Mouse (Mus musculus): ENCODE measurements around the gene Cryz. TPM values are rescaled to one million over a fixed set of nuclear protein-coding genes. Genes with fewer than 3 reads are reported as not detected.
A peak's percentile ranks its signal among the peaks of the same experiment; 100 is the strongest.
"Not testable (repeated sequence)": the region's sequence is repeated elsewhere in the genome, so short reads cannot be mapped to it uniquely, and the experiment has no call there.

Cryz gene
- total RNA-seq, 2 experiments from 2014 or later: 15.5 to 21.8 TPM

GRCm38 (mm10) chr3:154615304-154615703, 18.8 kb downstream of the Cryz start:
- no peak for TF ChIP-seq CTCF (IDR thresholded peaks at IDR 0.05)
- Histone ChIP-seq H3K4me3 (no peak overlapping the region), H3K27ac (no peak overlapping the region)
- intact Hi-C loops (cut with DNase I): no loop called here
- DNase-seq (ENCODE audit: extremely low spot score in 1 of 2, low spot score in 2 of 2): no peak

GRCm38 (mm10) chr3:154616106-154616505, 19.6 kb downstream of the Cryz start:
- no peak for DNase-seq (ENCODE audit: extremely low spot score in 1 of 2, low spot score in 2 of 2)
- intact Hi-C loops (cut with DNase I): no loop called here
- H3K27ac ChIP-seq: no peak overlapping the region
- no peak for TF ChIP-seq CTCF (IDR thresholded peaks at IDR 0.05)
- no peak overlapping the region for H3K4me3 ChIP-seq

GRCm38 (mm10) chr3:154628284-154628683, 31.8 kb downstream of the Cryz start:
- DNase-seq (ENCODE audit: extremely low spot score in 1 of 2, low spot score in 2 of 2): no peak

GRCm38 (mm10) chr3:154631281-154631680, 34.8 kb downstream of the Cryz start:
- H3K27ac ChIP-seq; intact Hi-C loops (cut with DNase I); DNase-seq (ENCODE audit: extremely low spot score in 1 of 2, low spot score in 2 of 2); H3K4me3 ChIP-seq: not testable (repeated sequence)

More at GRCm38 (mm10) chr3:154628284-154628683, 31.8 kb downstream of the Cryz start:
- Histone ChIP-seq H3K27ac (no peak overlapping the region), H3K4me3 (no peak overlapping the region)
- no peak for TF ChIP-seq CTCF (IDR thresholded peaks at IDR 0.05)
- intact Hi-C loops (cut with DNase I): no loop called here

GRCm38 (mm10) chr3:154633091-154633490, 36.6 kb downstream of the Cryz start:
- TF ChIP-seq CTCF (IDR thresholded peaks at IDR 0.05): no peak
- DNase-seq (ENCODE audit: extremely low spot score in 1 of 2, low spot score in 2 of 2): no peak
- intact Hi-C loops (cut with DNase I): no loop called here
- Histone ChIP-seq H3K27ac (no peak overlapping the region), H3K4me3 (no peak overlapping the region)

- no peak for DNase-seq (ENCODE audit: extremely low spot score in 1 of 2, low spot score in 2 of 2)
- Histone ChIP-seq H3K4me3 (peak overlapping the region; percentile 54), H3K27ac (peak overlapping the region; percentile 38; the same call in 1 of the 2 replicates)
- intact Hi-C loops (cut with DNase I): loop anchor here (5.0 kb wide), 1 partner anchor 575 kb away; no protein-coding TSS in a partner anchor
- peak; percentile 63 for TF ChIP-seq CTCF (IDR thresholded peaks at IDR 0.05)
Measured at GRCm38 (mm10) chr3:154646638-154647442, 50.3 kb downstream of the Cryz start.

- no peak for DNase-seq (ENCODE audit: extremely low spot score in 1 of 2, low spot score in 2 of 2)
- H3K4me3 ChIP-seq: peak overlapping the region; percentile 54
- intact Hi-C loops (cut with DNase I): loop anchor here (5.0 kb wide), 1 partner anchor 575 kb away; no protein-coding TSS in a partner anchor
- TF ChIP-seq CTCF (IDR thresholded peaks at IDR 0.05): no peak
- no peak overlapping the region for H3K27ac ChIP-seq
Measured at GRCm38 (mm10) chr3:154647443-154647780, 50.9 kb downstream of the Cryz start.

GRCm38 (mm10) chr3:154649411-154650285, 53.1 kb downstream of the Cryz start:
- Histone ChIP-seq H3K4me3 (no peak overlapping the region), H3K27ac (no peak overlapping the region)
- no peak for TF ChIP-seq CTCF (IDR thresholded peaks at IDR 0.05)
- no peak for DNase-seq (ENCODE audit: extremely low spot score in 1 of 2, low spot score in 2 of 2)
- intact Hi-C loops (cut with DNase I): loop anchor here (5.0 kb wide), 3 partner anchors 168 to 1913 kb away; partner anchors contain the start of gene Negr1

- DNase-seq (ENCODE audit: extremely low spot score in 1 of 2, low spot score in 2 of 2): peak in 1 of 2 experiments; percentile 45
- intact Hi-C loops (cut with DNase I): loop anchor here (1.0 to 5.0 kb wide), 3 partner anchors 47 to 1911 kb away; partner anchors contain the start of gene Negr1
- no peak overlapping the region for H3K4me3 ChIP-seq
- peak overlapping the region; percentile 73 for H3K27ac ChIP-seq
- no peak for TF ChIP-seq CTCF (IDR thresholded peaks at IDR 0.05)
Measured at GRCm38 (mm10) chr3:154651192-154651821, 54.8 kb downstream of the Cryz start.

GRCm38 (mm10) chr3:154652581-154653420, 56.3 kb downstream of the Cryz start:
- H3K4me3 ChIP-seq: no peak overlapping the region
- intact Hi-C loops (cut with DNase I): loop anchor here (5.0 kb wide), 2 partner anchors 164 to 1910 kb away; partner anchors contain the start of gene Negr1
- H3K27ac ChIP-seq: no peak overlapping the region; the same call in 1 of the 2 replicates
- peak; percentile 83 to 87 for DNase-seq (ENCODE audit: extremely low spot score in 1 of 2, low spot score in 2 of 2)
- TF ChIP-seq CTCF (IDR thresholded peaks at IDR 0.05): peak; percentile 90

Data from left cerebral cortex, adult 2 months (tissue).